Mouse (Mus musculus) kidney, adult 2 months (tissue): ENCODE data around the gene 5730596B20Rik.

ENCODE experiments used
- CTCF ChIP-seq: fragments of 200-500 bp; conservative IDR thresholded peaks from 2 replicates; pipeline ENCODE4 v1.5.1; 2011; ENCODE audit warnings: low read depth, mild to moderate bottlenecking, control low read depth, low read length, moderate library complexity, mixed read lengths; ENCODE audit not compliant: insufficient read depth, insufficient read length
- POLR2A ChIP-seq: fragments of 200-500 bp; IDR thresholded peaks from one replicate; pipeline ENCODE4 v1.6.1; 2011; ENCODE audit warnings: low read depth, low read length, control low read depth

GRCm38 (mm10) chr6:52206882-52207683, 29.8 kb downstream of the 5730596B20Rik start:
- TF ChIP-seq CTCF = no peak
- no peak for TF ChIP-seq POLR2A
